Mouse (Mus musculus): ENCODE results near the gene Gm6169.

DNA sequence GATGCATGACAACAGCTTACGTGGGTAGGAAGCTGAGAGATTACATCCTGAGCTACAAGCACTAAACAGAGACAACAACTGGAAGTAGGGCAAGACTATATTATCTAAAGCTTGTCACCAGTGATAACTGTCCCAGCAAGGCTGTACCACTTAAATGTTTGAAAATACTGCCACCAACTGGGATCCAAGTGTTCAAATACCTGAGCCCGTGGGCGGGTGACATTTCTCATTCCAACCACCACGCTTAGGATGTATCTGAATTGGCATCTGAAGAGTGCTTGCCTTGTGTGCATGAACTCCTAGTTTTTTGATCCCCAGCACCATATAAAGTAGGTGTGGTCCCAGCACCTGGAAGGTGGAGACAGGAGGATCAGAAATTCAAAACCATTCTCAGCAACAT lies 3.3 kb downstream of the Gm6169 start:
- TF ChIP-seq CTCF (IDR thresholded peaks at IDR 0.05), result 0 out of 2 replicates have a peak, but pooled peaks have one; percentile 4
- no peak for TF ChIP-seq EP300 (IDR thresholded peaks at IDR 0.05)
